Mouse (Mus musculus): ENCODE data around the gene Adcy5.

Adcy5 gene

DNA sequence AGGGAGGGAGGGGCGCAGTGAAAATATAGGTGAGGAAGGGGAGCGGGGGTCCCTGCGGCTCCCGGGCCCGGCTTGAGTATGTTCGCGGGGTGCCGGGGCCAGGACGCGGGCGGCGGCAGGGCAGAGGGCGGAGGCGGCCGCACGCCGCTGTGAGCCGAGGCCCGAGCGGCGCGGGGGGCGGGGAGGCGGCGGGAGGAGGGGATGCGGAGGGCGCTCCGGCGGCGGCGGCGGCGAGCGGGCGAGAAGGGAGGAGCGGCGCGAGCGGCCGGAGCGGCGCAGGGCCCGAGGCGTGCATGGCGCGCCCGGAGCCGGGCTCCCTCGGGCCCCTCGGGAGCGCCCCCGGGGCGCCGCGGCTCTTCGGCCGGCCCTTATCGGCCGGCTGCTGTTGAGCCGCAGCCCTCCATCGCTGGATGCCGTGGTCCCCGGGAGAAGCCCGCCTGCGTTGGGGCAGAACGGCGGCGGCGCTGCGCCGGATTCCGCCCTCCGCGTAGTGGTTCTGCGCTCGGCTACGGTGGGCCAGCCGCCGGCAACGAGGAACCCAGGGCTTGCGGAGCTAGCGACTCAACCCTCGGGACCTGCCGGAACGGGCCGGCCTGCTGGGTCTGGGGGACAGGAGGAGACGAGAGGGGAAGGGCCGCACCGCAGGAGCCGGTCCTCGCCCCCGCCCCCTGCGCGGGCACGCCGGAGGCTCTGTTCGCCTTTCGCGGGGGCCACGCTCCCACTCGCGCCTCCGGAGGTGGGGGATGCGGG lies at the start of gene Adcy5:
Gene Adcy5 (plus strand): TSS at position 237 of the 750 bp plus-strand sequence.
- in situ Hi-C loops (cut with MboI; ENCODE audit: low pct_unique_long_range_greater_than_20kb in 1 of 2, low sequenced_read_pairs in 2 of 2, unreplicated experiment in 1 of 2), result no loop called here

DNA sequence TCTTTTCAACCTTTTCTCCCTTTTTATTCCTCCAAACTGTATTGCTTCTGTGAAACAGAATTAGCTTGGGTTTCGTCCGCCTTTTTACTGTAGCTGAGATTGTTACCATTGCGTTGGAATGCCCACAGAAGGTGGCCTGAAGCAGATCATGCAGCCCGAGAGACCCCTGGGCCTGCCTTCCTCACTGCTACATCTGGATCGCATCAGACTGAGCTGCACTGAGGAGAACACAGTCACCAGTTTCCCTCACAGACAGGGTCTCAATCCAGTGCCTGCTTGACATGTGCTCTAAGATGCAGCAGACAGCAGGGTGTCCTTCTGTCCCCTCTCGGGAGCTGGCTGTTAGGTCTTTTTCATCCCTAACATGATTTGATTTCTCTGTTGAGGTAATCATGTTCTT lies 46.7 kb upstream of the Adcy5 start:
- in situ Hi-C loops (cut with MboI; ENCODE audit: low pct_unique_long_range_greater_than_20kb in 1 of 2, low sequenced_read_pairs in 2 of 2, unreplicated experiment in 1 of 2), result no loop called here

DNA sequence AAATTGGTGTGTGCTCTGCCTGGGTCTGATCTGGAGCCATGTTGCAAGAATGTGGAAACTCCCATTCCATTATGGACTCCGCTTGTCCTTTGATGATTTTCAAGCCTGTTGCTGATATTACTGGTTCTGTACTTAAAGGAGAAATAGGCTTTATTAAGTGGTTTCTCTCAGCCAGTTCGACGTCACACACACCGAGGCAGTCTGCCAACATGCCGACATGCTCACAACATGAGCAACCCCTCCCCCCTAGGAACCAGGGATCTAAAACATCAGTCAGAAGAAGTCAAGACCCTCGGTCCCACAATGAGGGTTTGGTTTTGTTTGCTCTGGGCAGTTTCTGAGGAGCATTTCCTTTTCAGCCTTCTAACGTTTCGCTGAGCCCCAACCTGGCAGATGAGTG lies 45.5 kb upstream of the Adcy5 start:
- in situ Hi-C loops (cut with MboI; ENCODE audit: low pct_unique_long_range_greater_than_20kb in 1 of 2, low sequenced_read_pairs in 2 of 2, unreplicated experiment in 1 of 2), result no loop called here

DNA sequence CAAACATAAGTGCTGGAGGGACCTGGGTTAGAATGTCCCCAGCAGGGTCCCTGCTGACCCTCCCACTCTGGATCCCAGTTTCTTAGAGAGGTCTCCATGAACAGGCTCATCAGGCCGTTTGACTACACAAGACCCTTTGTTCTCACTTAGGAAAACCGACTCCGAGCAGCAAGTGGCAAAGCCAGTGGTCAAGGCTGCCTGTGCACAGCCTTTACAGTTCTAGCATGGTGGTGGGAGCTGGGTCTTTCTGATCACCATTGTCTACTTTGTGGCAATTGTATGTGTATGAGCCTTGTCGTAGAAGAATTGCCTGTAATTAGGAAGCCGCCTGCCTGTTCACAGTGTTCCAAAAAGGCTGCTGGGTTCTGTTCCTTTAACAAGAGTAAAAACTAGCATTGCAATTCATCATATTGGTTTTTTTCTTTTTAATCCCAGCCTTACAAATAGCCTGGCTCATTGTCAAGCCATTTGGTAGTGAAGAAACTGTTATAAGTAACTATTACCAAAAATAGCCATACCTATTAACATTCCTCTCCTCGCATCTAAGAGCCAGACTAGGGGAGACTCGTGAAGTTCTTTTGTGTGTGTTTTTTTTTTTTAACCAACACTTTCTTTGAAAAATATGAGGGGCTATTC lies 44.9 kb upstream of the Adcy5 start:
- in situ Hi-C loops (cut with MboI; ENCODE audit: low pct_unique_long_range_greater_than_20kb in 1 of 2, low sequenced_read_pairs in 2 of 2, unreplicated experiment in 1 of 2), result loop anchor here in 1 of 2 experiments (10.0 kb wide), 1 partner anchor 165 kb away; no protein-coding TSS in a partner anchor

DNA sequence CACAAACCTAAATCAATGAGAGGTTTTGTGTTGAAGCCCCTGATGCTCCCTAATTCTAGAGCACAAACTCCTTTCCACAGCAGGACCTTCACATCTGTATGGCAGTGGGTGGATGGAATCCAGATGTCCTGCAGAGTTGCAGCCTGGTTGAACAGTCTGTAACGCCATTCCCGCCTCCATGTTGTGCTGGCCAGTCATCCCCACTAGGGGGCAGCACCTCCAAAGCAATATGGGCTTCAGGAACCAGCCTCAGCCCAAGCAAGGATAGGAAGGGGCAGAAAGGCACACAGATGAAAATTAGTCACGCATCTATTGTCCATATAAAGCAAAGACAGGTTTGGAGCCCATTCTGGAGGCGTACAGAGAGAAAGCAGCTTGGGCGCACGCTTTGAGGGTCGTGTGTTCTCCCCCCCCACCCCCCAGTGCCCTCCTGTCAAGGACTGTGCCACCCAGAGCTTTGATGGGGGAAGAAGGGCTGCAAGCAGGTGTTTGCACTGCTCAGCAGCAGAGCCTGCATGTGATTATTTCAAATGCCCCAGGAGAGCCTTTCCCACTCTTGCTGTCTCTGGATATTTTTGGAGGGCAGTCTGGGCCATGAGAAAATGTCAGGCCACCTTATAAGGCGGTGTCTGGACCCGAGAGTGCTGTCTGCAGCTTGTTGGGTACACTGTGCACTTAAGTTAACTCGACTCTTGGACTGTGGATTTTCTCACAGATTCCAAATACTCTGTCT lies 44.1 kb upstream of the Adcy5 start:
- in situ Hi-C loops (cut with MboI; ENCODE audit: low pct_unique_long_range_greater_than_20kb in 1 of 2, low sequenced_read_pairs in 2 of 2, unreplicated experiment in 1 of 2), result loop anchor here in 1 of 2 experiments (10.0 kb wide), 1 partner anchor 164 kb away; no protein-coding TSS in a partner anchor

DNA sequence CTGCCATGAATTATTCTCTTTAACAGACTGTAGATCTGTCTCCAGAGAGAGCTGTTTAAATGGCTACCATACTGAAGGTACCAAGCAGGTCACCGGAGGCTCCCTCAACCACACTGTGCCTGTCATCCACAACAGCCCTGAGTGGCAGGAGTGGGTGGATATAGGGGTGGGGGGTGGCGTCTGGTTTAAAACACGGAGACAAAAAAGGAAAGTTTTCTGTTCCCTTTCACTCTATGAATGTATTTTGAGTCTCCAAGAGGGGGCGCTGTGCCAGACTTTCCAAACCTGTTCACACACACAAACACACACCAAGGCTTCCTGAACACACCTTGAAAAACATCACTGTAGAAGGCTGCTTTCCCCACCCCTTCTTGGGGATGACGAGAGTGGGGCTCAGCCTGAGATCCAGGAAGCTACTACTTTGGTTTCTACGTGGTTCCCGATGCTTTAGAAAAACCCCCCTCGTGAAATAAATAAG lies 43.5 kb upstream of the Adcy5 start:
- in situ Hi-C loops (cut with MboI; ENCODE audit: low pct_unique_long_range_greater_than_20kb in 1 of 2, low sequenced_read_pairs in 2 of 2, unreplicated experiment in 1 of 2), result loop anchor here in 1 of 2 experiments (10.0 kb wide), 1 partner anchor 164 kb away; no protein-coding TSS in a partner anchor

DNA sequence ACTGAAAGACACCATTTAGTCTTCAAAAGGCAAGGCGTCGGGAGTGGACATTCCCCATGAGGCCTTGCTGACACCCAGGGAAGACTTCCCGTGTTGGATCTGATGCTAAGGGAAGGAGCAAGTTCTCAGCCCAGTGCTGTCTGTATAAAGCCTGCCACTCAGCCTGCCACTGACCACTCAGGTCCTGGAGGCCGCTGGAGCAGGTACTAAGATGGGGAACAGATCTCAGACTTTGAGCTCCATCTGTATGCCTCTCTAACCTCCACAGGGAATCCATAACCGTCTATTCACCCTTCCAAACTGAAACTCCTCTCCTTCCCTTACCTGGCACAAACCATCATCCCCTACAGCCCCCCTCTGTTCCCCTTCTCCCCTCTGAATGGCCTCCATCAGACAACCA lies 41.2 kb upstream of the Adcy5 start:
- in situ Hi-C loops (cut with MboI; ENCODE audit: low pct_unique_long_range_greater_than_20kb in 1 of 2, low sequenced_read_pairs in 2 of 2, unreplicated experiment in 1 of 2), result loop anchor here in 1 of 2 experiments (10.0 kb wide), 1 partner anchor 161 kb away; no protein-coding TSS in a partner anchor

DNA sequence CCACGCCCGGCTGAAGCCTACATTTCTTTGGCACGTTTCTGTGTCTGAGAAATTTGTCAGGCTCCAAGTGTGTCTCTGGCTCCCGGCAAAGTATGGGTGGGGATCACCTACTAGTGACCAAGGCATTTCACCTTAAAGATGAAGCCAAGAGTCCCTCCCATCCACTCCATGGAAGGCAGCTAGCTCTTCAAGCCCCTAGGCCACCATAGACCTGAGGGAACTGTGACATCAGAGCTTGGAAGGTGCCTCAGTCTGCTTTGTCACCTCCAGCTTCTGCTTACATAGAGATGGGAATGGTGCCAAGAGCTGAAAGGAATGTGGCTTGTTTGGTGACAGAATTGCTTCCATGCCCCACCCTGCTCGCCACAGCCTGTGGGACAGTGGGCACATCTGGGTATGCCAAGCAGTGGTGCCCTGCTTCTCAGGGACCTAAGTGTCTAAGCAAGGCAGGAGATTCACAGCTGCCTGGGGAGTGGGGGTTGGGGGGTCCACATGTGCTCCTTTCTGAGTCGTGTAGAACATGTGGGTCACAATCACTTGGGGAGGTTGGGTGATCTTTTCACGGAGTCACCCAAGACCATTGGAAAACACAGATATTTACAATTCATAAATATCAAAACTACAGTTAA lies 38.2 kb upstream of the Adcy5 start:
- in situ Hi-C loops (cut with MboI; ENCODE audit: low pct_unique_long_range_greater_than_20kb in 1 of 2, low sequenced_read_pairs in 2 of 2, unreplicated experiment in 1 of 2), result loop anchor here in 1 of 2 experiments (10.0 kb wide), 1 partner anchor 158 kb away; no protein-coding TSS in a partner anchor

DNA sequence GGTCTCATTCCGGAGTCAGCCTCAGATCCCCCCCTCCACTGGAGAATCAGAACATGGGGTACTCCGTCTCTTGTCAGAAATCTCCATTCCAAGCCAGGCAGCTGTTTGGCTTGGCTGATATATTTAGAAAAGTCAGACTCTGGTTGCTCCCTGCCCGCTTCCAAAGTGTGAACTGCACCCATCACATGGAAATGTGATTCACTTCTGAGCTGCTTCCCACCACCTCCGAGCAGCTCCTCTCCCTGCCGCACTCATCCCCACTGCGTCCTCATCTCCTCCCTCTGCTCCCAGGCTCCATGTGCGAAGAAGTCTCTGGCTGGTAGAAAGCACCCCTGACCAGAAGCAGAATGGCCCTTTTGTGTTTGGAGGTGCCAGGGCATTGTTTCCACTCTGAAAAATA lies 37.2 kb upstream of the Adcy5 start:
- in situ Hi-C loops (cut with MboI; ENCODE audit: low pct_unique_long_range_greater_than_20kb in 1 of 2, low sequenced_read_pairs in 2 of 2, unreplicated experiment in 1 of 2), result loop anchor here in 1 of 2 experiments (10.0 kb wide), 1 partner anchor 157 kb away; no protein-coding TSS in a partner anchor

DNA sequence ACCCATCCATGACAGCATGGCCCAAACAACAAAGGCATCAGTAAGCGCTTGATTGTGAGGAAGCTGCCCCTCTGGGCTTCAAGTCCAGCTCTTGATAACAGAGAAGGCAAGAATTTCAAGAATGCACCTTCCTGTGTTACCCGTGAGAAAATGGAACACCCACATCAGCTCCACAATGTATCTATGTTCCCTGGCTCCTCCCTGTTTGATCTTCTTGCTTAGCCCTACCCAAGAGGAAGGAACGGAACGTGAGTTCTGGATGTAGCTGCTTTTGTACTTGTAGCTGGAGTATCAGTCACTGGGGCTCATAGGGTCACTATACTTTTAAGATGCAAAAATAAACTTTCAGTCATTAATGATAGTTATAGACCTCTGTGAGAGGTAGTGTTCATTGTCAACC lies 34.1 kb upstream of the Adcy5 start:
- in situ Hi-C loops (cut with MboI; ENCODE audit: low pct_unique_long_range_greater_than_20kb in 1 of 2, low sequenced_read_pairs in 2 of 2, unreplicated experiment in 1 of 2), result loop anchor here in 1 of 2 experiments (5.0 kb wide), 1 partner anchor 157 kb away; no protein-coding TSS in a partner anchor

DNA sequence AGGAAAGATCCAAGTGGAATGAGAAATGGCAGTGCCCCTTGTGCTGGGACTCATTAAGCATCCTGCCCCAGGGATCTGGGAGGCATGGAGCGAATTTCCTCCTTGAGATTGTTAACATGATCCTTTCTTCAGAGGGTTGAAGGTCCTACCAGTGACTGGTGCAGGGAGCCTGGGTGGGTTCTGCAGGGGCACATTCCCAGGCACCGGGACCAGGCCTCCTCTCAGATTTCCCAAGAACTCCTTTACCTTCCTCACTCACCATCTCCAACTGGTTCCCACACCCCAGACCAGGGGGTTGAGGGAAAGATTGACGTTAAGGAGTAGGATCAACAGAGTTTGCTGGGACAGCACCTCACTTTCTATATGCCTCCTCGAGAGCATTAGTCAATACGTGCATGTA lies 27.4 kb upstream of the Adcy5 start:
- in situ Hi-C loops (cut with MboI; ENCODE audit: low pct_unique_long_range_greater_than_20kb in 1 of 2, low sequenced_read_pairs in 2 of 2, unreplicated experiment in 1 of 2), result no loop called here

DNA sequence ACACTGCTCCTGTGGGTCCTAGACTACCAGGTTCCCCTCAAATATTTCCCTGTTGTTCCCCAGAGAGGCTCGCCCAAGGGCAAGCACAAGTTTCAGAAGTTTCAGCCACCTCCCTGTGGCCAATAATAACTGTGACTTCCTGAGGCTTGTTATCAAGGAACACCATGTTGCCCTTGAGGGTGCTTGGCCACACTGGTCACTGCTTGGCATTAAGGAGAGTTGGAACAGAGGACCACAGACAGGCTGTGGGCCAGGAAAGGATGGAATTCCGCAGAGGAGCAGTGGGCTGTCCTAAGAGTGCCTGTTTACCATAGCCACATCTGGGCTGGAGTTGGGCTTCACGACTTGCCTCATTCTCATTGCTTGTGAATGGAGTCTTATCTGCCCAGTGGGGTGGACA lies 24.5 kb upstream of the Adcy5 start:
- in situ Hi-C loops (cut with MboI; ENCODE audit: low pct_unique_long_range_greater_than_20kb in 1 of 2, low sequenced_read_pairs in 2 of 2, unreplicated experiment in 1 of 2), result no loop called here

DNA sequence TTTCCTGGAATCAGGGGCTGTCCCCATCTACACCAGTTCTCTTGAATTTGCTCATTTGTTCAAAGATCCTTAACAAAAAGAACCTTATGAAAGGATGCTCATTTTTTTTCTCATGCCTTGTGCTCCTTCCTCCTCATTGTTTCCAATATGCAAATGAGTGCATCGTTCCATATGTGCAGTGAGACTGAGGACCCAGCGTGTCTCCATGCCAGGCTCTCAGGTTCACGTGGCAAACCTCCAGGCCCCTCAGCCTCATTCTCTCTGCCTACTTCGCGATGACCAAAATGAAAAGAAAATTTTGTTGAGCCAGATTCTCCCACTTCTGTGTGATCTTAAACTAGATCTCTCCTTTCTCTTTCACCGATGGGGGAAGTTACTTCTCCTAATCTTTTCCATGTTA lies 15.3 kb upstream of the Adcy5 start:
- in situ Hi-C loops (cut with MboI; ENCODE audit: low pct_unique_long_range_greater_than_20kb in 1 of 2, low sequenced_read_pairs in 2 of 2, unreplicated experiment in 1 of 2), result no loop called here

DNA sequence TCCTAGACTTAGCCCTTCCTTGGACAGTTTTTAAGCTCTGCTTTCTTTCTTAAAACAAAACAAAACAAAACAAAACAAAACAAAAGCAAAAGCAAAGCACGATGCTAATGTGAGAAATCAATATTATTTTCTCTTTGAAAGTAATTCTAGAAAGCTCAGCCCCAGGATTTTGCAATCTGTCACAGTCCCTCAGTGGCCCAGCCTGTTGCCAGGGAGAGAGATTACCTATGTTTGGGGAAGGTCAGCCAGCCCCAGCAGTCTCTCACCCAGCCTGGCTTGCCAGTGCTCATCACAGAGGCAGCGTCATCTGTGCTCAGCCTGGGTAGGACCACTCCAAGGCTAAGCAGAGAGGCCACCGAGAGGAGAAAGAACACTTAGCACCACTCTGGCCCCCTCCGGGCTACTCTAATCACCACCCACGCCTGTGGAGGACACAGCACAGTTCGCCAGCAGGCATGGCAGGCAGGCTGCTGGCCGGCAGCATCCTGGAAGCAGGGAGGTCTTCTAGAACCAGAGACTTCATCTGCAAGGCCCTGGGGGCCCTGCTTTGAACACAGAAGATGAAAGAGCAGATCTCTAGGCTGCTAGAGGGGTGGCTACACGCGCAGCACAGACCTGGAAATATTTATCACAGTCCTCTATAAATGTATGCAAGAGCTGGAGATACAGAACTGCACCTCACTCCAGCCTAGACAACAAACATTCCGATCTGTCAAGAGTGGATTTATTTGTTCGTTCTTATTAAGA lies 14.6 kb upstream of the Adcy5 start:
- in situ Hi-C loops (cut with MboI; ENCODE audit: low pct_unique_long_range_greater_than_20kb in 1 of 2, low sequenced_read_pairs in 2 of 2, unreplicated experiment in 1 of 2), result no loop called here

DNA sequence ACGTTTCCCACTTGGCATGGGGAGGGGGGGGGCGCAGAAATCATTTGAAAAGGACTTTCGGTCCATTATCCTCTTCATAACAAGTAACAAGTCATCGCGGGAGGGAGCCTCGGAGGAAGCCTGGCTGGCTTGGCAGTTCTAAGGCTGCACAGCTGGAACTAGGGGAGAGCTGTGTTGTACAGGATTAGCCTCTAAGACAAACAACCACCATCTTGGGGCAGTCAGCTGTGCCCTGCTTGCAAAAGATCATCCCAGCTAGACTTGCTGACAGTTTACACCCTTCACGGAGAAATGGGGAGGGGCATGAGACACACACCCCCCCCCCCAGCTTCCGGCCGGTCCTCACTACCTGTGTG lies 14.1 kb upstream of the Adcy5 start:
- in situ Hi-C loops (cut with MboI; ENCODE audit: low pct_unique_long_range_greater_than_20kb in 1 of 2, low sequenced_read_pairs in 2 of 2, unreplicated experiment in 1 of 2), result no loop called here

DNA sequence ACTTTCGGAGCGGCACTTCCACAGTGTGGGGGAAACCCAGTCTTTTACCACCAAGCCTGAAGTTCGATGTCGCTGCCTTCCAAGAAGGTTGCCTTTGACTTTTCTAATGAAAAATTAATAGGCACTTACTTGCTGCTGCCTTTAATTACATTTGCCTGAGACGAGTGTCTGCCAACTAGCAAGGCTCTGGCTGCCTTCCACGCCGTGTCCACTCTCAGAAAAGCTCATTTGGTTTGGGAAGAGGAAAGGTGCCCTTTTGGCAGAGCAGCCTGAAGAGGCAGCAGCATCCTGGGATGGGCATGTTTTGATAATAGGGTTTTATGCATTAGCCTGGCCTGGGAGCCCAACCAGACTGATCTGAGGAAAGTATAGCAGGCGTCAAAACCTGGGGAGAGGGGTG lies 12.8 kb upstream of the Adcy5 start:
- in situ Hi-C loops (cut with MboI; ENCODE audit: low pct_unique_long_range_greater_than_20kb in 1 of 2, low sequenced_read_pairs in 2 of 2, unreplicated experiment in 1 of 2), result no loop called here

DNA sequence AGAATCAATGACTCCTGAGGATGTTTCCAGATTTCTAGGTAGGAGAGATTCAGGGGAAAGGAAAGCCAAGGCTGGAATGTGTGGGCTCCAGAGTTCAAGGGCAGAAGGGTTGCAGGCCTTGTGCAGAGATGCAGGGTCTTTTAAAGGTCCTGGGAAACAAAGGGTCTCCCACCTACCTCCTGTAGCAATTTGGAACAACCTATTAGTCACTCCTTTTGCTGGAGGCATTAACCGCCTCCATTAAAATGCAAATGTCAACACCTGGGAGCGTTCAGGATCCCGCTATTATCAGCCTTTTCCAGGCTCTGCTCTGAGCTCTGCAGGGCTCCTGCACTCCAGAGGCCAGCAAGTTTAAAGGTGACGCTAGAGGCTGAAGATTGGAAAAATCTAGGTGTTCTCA lies 8.5 kb upstream of the Adcy5 start:
- in situ Hi-C loops (cut with MboI; ENCODE audit: low pct_unique_long_range_greater_than_20kb in 1 of 2, low sequenced_read_pairs in 2 of 2, unreplicated experiment in 1 of 2), result no loop called here

DNA sequence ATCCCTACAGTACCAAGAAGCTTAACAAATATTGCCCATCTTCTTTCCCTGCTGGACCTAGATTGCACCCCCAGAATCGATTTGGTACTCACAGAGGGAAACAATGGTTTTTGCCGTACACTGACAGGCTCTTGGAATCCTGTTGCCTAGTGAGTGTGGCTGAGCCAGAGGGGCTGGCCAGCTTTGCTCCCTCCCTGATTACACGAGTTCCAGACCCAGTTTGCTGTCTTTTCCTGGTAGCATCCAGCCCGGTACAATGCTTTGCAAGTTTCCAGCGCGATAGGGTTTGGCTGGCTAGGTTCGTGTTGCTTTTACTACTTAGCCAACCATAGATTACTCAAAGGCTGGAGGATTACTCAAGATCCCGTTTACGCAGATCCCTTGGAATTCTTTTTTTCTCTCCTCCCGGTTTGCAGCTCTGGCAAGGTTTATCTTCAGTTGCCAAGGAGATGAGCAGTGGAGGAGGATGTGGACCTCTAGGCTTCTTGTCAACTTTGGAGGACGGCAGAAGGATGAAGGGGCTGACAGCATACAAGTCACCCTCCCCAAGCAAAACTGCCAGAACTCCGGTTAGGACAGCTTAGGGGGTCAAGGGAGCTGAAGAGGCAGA lies 1.4 kb upstream of the Adcy5 start:
- in situ Hi-C loops (cut with MboI; ENCODE audit: low pct_unique_long_range_greater_than_20kb in 1 of 2, low sequenced_read_pairs in 2 of 2, unreplicated experiment in 1 of 2), result no loop called here

Measured in mouse embryonic stem cell (cell line).